Mouse (Mus musculus) hematopoietic multipotent progenitor cell, adult 10-12 weeks (in vitro differentiated cells): ENCODE data around the gene Dip2b. TPM values are rescaled to one million over a fixed set of nuclear protein-coding genes. Genes with fewer than 3 reads are reported as not detected.

Experiments
- polyA plus RNA-seq: library from polyadenylated mRNA; stranded (reverse); fragments of >175 nt; gene quantifications from 2 replicates; pipeline ENCODE4 v1.2.3, GENCODE M21; 2012; ENCODE audit warnings: low replicate concordance

Dip2b gene
- polyA plus RNA-seq: 7.1 and 8.9 TPM in 2 replicates

DNA sequence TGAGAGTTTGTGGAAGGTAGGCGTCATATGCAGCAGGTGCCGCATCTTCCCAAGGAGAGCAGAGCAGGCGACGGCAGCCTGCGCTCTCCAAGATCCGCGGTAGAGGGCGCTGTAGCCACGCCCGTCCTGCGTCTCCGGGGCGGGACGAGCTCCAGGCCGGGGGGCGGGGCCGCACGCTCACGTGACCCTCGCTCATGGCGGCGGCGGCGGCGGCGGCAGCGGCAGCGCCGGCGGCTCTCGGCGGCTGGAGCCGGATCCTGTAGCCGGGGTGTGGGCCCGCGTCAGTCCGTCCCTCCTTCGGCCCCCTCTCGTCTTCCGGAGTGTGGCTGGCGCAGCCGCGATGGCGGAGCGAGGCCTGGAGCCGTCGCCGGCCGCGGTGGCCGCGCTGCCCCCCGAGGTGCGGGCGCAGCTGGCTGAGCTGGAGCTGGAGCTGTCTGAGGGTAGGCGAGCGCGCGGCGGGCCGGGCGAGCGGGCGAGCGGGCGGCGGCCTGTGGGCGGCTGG is at the start of gene Dip2b:
Gene Dip2b, plus strand, starts transcription at position 195 of the 502 bp plus-strand sequence.

DNA sequence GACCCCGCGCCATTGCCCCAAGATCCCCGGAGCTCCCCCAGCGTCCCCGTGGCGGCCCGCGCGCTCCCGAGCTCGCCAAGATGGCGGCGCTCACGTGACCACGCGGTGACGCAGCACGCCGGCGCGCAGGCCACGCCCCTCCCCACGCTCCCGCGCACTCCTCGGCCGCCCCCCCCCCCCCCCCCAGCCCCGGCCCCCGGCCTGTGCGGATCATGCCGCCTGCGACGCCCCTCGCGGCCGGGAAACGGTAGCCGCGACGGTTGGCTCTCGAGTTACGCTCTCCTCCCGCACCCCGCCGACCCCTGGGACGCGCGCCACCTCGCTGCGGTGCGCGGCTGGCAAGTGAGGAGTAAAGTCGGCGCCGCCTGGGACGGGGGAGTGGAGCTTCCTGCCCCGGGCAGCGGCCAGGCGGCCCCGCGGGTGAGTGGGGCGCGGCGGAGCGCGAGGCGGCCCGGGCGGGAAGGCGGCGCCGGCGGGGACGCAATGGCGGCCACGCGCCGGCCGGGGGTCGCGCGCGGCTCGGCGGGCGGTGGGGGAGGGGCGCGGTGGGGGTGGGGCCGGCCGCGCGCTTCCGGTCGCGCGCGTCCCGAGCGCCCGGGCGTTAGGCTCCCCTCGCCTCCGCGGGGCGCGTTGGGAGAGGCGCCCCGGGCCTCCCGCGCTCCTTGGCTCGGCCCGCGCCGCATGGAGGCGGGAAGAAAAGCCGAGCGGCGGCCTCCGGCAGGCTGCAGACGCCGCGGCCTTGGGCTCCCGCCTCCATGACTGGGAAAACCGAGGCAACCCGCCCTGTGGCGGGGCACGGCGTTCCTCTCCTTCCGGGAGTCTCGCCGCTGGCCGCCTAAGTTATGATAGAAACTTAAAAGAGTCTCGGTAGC is 189.4 kb downstream of the Dip2b start, which contains the start of gene Atf1:
Gene Atf1, plus strand, starts transcription at position 157 of the 872 bp plus-strand sequence.

Other genes starting within 250 kb of the Dip2b start
- gene Lima1, start 163.2 kb upstream of the Dip2b start, polyA plus RNA-seq: 3.0 and 4.2 TPM in 2 replicates
- not detected in 2 replicates for gene Fam186a, start 71.6 kb upstream of the Dip2b start, polyA plus RNA-seq
- gene Larp4, start 68.6 kb upstream of the Dip2b start, polyA plus RNA-seq: 7.4 and 12.6 TPM in 2 replicates
- 32.7 and 55.2 TPM in 2 replicates for gene Atf1, start 189.2 kb downstream of the Dip2b start, polyA plus RNA-seq
- gene Tmprss12, start 242.2 kb downstream of the Dip2b start, polyA plus RNA-seq: not detected in 2 replicates